Mouse (Mus musculus) thymus, postnatal 25 days (tissue): ENCODE measurements around the gene Tmcc3.

ENCODE experiments used
- DNase-seq: peaks from one replicate; pipeline ENCODE4 v3.0.0; 2022

Tmcc3 gene

GRCm38 (mm10) chr10:94311511-94312006 lies at the start of gene Tmcc3:
Gene Tmcc3, plus strand, starts transcription at chr10:94311949.
- no peak for DNase-seq

GRCm38 (mm10) chr10:94262646-94263045 lies 49.1 kb upstream of the Tmcc3 start:
- no peak for DNase-seq

DNA sequence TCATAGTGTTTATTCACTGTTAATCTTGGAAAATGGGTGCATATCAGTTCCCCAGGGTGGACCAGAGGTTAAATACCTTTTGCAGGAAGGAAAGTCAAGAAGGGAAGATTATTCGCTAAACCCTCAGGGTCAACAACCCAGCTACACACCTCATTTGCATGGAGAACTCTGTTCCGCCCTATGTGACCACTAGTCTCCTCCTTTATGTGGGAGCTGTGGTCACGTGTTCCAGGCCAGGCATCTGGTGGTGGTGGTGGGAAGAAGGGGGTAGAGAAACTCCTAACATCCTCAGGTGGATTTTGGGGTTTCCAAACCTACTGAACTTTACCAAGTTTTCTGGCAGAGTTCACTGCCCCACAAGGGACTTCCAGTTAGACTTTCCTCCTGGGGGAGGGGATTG lies 48.5 kb upstream of the Tmcc3 start:
- DNase-seq, result no peak

DNA sequence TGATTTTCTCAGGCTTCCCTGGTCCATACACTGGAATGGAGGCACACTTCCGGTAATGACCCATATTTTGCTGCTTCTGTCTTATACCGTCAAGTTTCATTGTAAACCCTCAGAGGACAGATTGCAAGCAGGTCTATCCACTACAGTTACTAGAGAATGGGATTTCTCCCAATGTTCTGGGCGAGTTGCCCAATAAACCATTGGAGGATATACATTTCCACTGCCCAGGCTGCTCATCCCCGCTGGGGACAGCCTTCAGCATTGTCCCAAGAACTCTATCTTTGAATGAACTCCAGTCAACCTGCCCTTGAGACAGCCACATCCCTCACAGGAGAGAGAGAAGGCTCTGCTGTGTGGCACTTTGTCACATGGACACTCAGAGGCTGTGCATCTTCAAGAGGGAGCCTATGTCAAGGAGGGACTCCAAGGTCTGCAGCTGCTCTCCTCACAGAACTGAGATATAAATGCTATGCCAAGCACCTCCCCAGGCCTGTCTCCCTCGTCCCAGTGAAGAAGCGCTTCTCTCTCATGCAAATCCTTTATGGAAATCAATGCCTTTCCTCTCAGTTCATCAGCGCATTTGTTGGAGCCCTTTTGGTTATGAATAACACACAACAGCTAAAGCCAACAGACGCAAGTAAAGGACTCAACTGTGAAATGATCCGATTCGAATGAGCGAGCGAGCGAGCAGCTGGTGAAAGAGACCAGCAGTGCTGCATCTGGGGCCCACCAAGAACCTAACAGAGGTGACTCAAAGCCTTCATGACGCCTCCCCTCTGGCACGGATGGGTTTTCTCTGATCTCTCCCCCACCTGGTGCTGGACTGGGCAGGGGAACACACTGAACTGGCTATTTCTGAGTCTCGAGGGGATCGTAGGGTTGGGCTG lies 45.9 kb upstream of the Tmcc3 start:
- no peak for DNase-seq

GRCm38 (mm10) chr10:94275321-94275720 lies 36.4 kb upstream of the Tmcc3 start:
- no peak for DNase-seq

DNA sequence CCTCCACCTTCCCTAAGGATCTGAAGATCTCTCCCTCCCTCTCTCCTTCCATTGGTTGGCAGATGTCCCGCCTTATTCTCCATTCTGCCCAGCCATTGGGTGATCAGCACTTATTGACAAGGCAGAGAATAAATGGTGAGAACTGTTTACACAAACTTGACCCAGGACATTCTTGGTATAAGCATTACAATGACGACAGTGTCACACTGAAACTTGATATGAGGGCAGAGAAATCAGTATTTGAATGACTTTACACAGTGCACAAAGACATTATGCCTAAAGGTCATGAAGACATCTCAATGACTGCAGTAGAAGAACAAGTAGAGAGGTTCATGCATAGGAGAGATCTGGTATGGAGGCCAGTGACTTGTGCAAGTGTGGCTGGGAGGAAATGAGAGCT lies 35.2 kb upstream of the Tmcc3 start:
- no peak for DNase-seq

DNA sequence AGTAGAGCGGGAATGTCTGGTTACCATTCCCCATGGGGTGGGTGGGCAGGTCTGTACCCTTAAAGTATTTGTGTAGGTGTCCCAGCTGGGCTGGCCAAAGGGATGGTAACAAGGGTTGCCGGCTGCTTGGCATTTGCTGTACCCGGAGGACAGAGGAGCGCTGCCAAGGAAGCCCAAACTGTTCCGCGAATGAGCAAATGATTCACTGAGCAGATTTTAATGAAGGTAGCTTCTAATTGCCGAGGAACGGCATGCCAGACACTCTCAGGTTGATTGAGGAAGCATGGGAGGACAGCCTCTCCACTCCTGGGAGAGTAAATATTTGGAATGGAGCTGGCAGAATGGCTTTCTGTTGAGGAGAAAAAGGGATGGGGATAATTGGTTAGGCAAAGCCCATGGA lies 29.6 kb upstream of the Tmcc3 start:
- DNase-seq, result no peak

DNA sequence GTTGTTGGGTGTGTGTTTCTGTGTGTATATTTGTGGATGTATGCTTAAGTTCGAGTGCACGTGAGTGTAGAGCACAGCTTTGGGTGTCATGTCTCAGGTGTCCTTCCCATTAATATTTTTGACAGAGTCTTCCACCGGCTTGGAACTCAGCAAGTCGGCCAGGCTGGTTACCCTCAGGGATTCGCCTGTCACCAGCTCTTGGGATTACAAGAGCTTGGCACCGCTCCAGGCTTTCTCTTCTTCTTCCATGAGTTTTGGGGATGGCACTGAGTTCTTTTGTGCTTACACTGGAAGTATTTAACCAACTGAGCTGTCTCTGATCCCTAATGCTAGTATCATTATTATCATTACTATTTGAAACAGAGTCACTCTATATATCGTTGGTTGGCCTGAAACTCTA lies 29.0 kb upstream of the Tmcc3 start:
- DNase-seq, result no peak

GRCm38 (mm10) chr10:94294437-94294836 lies 17.3 kb upstream of the Tmcc3 start:
- no peak for DNase-seq

GRCm38 (mm10) chr10:94294933-94295750 lies 16.6 kb upstream of the Tmcc3 start:
- no peak for DNase-seq

GRCm38 (mm10) chr10:94295923-94296605 lies 15.7 kb upstream of the Tmcc3 start:
- DNase-seq, result no peak

DNA sequence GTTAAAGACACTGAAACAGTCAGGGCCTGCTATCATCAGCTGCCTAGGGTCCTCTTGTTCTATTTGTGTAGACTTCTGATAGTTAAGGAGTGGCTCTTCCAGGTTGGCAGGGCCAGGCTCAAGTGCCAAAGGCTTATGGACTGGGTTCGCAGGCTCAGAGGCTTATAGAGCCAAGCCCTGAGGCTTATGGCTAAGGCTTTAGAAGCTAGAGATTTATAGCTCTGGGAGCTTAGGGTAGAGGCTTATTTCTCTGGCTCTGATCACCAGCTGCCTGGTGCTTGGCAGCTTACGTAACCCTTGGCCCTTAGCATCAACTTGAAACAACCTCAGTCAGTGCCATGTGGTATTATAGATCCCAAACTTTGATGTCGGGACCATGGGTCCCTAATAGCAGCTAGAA lies 13.3 kb upstream of the Tmcc3 start, which contains the start of gene Gm4792:
TSS of gene Gm4792 (minus strand) at position 233 of the 400 bp plus-strand sequence.
- DNase-seq, result no peak

- no peak for DNase-seq
These were observed 12.4 kb upstream of the Tmcc3 start for GRCm38 (mm10) chr10:94299301-94299700.

- no peak for DNase-seq
These were observed 7.6 kb upstream of the Tmcc3 start for GRCm38 (mm10) chr10:94304064-94304657.

DNA sequence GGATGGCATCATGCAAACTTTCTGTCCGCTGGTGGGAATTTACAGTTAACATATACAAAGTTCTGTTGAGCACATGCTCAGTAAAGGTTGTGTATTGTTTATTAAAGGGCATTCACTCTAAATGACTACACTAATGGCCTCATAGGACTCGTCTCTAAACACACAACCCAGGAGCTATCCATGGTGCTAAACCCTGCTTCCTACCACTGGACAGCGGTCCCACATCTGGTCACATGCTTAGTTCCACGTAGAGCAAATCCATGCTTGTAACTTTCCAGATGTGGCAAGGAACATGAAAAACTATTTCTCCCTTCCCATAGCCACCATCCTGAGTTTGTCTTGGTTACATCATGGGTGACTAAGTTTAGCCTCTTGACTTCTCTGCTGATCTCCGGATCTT lies 6.2 kb upstream of the Tmcc3 start:
- DNase-seq, result no peak

DNA sequence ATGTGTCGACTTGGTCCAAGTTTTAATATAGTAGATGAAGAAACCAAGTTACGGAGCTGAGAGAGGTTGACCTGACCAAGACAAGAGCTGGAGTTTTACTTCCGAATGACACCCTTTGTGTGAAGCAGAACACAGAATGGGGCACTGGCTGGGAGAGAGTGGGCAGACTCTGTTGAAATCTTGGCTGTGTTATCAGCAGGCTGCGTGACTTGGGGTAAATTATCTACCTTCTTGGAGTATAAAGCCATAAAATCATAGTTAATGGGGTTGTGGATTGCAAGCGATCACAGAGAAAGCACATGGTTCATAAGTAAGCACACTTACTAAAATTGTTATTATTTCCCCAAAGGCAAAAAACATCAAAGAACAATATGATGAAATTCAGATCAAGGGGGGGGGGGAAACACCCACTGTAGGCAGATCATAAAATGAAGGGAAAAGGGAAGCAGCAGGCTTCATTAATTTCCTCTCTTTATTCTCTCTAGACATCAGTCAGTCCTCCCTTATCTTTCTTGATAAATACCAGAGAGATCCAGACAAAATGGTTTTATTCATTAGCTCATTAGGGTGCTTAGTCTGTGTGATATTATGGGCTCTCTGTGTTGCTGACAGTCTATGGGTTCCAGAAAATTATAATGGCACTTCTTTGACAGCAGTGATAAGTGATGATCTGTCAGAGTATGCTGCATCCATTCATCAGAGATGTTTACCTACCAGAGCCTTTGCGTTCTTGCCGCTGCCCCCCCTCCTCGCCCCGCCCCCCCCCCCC lies 1.1 kb upstream of the Tmcc3 start:
- no peak for DNase-seq

GRCm38 (mm10) chr10:94312007-94312715 lies 412 bp downstream of the Tmcc3 start:
- no peak for DNase-seq

- no peak for DNase-seq
These were observed 1.4 kb downstream of the Tmcc3 start for GRCm38 (mm10) chr10:94313146-94313545.

GRCm38 (mm10) chr10:94318574-94318973 lies 6.8 kb downstream of the Tmcc3 start:
- DNase-seq, result no peak

- DNase-seq, result no peak
These were observed 18.2 kb downstream of the Tmcc3 start for GRCm38 (mm10) chr10:94329962-94330361.
